Mouse (Mus musculus): ENCODE results near the gene Tnfaip8l1. TPM values are rescaled to one million over a fixed set of nuclear protein-coding genes. Genes with fewer than 3 reads are reported as not detected.

The Tnfaip8l1 gene
- polyA plus RNA-seq, 1 experiment, result 1.7 TPM

- no peak for DNase-seq (ENCODE audit: low spot score)
These were observed 57.0 kb downstream of the Tnfaip8l1 start for GRCm38 (mm10) chr17:56219251-56219650.

GRCm38 (mm10) chr17:56219805-56220204, 57.5 kb downstream of the Tnfaip8l1 start:
- DNase-seq (ENCODE audit: low spot score), result no peak

Other genes with a start within 250 kb of the Tnfaip8l1 start
- 5.4 TPM in 2 replicates for gene Zfp119b, start 213.0 kb upstream of the Tnfaip8l1 start, polyA plus RNA-seq (2012; rRNA removed)
- gene Ebi3, start 209.8 kb upstream of the Tnfaip8l1 start, polyA plus RNA-seq (2012; rRNA removed), result 2.9 and 3.1 TPM in 2 replicates
- 10.1 and 11.1 TPM in 2 replicates for gene Yju2, start 203.4 kb upstream of the Tnfaip8l1 start, polyA plus RNA-seq (2012; rRNA removed)
- gene Shd, start 192.0 kb upstream of the Tnfaip8l1 start, polyA plus RNA-seq (2012; rRNA removed), result 1.0 and 1.7 TPM in 2 replicates
- gene Fsd1, start 176.0 kb upstream of the Tnfaip8l1 start, polyA plus RNA-seq (2012; rRNA removed), result 0.57 and 1.2 TPM in 2 replicates
- 29.6 and 38.6 TPM in 2 replicates for gene Stap2, start 156.9 kb upstream of the Tnfaip8l1 start, polyA plus RNA-seq (2012; rRNA removed)
- 50.4 and 51.1 TPM in 2 replicates for gene Mpnd, start 156.8 kb upstream of the Tnfaip8l1 start, polyA plus RNA-seq (2012; rRNA removed)
- gene Sh3gl1, start 125.8 kb upstream of the Tnfaip8l1 start, polyA plus RNA-seq (2012; rRNA removed), result 55.5 and 78.1 TPM in 2 replicates
- 2.1 and 2.2 TPM in 2 replicates for gene Chaf1a, start 122.0 kb upstream of the Tnfaip8l1 start, polyA plus RNA-seq (2012; rRNA removed)
- gene Ubxn6, start 87.4 kb upstream of the Tnfaip8l1 start, polyA plus RNA-seq (2012; rRNA removed), result 62.3 and 62.7 TPM in 2 replicates
- 68.8 and 70.6 TPM in 2 replicates for gene Hdgfl2, start 82.8 kb upstream of the Tnfaip8l1 start, polyA plus RNA-seq (2012; rRNA removed)
- gene Plin4, start 52.7 kb upstream of the Tnfaip8l1 start, polyA plus RNA-seq (2012; rRNA removed), result 96.9 and 98.3 TPM in 2 replicates
- gene Plin5, start 44.9 kb upstream of the Tnfaip8l1 start, polyA plus RNA-seq (2012; rRNA removed), result 1.4 and 1.9 TPM in 2 replicates
- gene Lrg1, start 40.5 kb upstream of the Tnfaip8l1 start, polyA plus RNA-seq (2012; rRNA removed), result 23.4 and 23.9 TPM in 2 replicates
- gene Sema6b, start 22.1 kb upstream of the Tnfaip8l1 start, polyA plus RNA-seq (2012; rRNA removed), result 3.3 and 4.4 TPM in 2 replicates
- 42.0 and 51.0 TPM in 2 replicates for gene Mydgf, start 21.4 kb downstream of the Tnfaip8l1 start, polyA plus RNA-seq (2012; rRNA removed)
- 24.1 and 24.8 TPM in 2 replicates for gene Dpp9, start 56.4 kb downstream of the Tnfaip8l1 start, polyA plus RNA-seq (2012; rRNA removed)
- 14.4 and 17.2 TPM in 2 replicates for gene Fem1a, start 94.3 kb downstream of the Tnfaip8l1 start, polyA plus RNA-seq (2012; rRNA removed)
- gene Ticam1, start 114.3 kb downstream of the Tnfaip8l1 start, polyA plus RNA-seq (2012; rRNA removed), result 8.7 and 10.0 TPM in 2 replicates
- 34.6 and 43.6 TPM in 2 replicates for gene Plin3, start 130.4 kb downstream of the Tnfaip8l1 start, polyA plus RNA-seq (2012; rRNA removed)
- not detected in 2 replicates for gene Arrdc5, start 137.8 kb downstream of the Tnfaip8l1 start, polyA plus RNA-seq (2012; rRNA removed)
- 4.6 and 5.3 TPM in 2 replicates for gene Uhrf1, start 140.8 kb downstream of the Tnfaip8l1 start, polyA plus RNA-seq (2012; rRNA removed)
- gene Kdm4b, start 163.6 kb downstream of the Tnfaip8l1 start, polyA plus RNA-seq (2012; rRNA removed), result 23.7 and 31.1 TPM in 2 replicates

All from urinary bladder, adult 2 months (tissue).